Mouse (Mus musculus): ENCODE measurements around the gene Fyn. TPM values are rescaled to one million over a fixed set of nuclear protein-coding genes. Genes with fewer than 3 reads are reported as not detected.

Gene Fyn
- polyA plus RNA-seq, 1 experiment from 2014 or later, result 21.4 TPM

GRCm38 (mm10) chr10:39486501-39487450 lies 118.1 kb downstream of the Fyn start:
- Histone ChIP-seq H3K36me3 (no peaks in the 10 kb centered on the region), H3K27me3 (no peaks in the 10 kb centered on the region), H3K9me3 (no peaks in the 10 kb centered on the region), H3K4me1 (peaks cover 55% of the 10 kb centered on the region), H3K27ac (no peak overlapping the region; the same call in 1 of the 2 replicates), H3K4me3 (no peak overlapping the region), H3K4me2 (no peak overlapping the region), H3K9ac (no peak overlapping the region)
- ATAC-seq (ENCODE audit: borderline replicate concordance, extremely low read depth, low FRiP score, low TSS enrichment), result no peak
- WGBS, result 37% methylated on average over 11 of the region's 11 CpGs

- H3K9ac ChIP-seq, result no peak overlapping the region
- no peak overlapping the region for H3K4me2 ChIP-seq
- no peak for ATAC-seq (ENCODE audit: borderline replicate concordance, extremely low read depth, low FRiP score, low TSS enrichment)
- no peak overlapping the region for H3K4me3 ChIP-seq
- H3K36me3 ChIP-seq, result no peaks in the 10 kb centered on the region
- no peak overlapping the region for H3K27ac ChIP-seq
- H3K4me1 ChIP-seq, result peaks cover 55% of the 10 kb centered on the region
- 66% methylated on average over 14 of the region's 14 CpGs for WGBS
- H3K27me3 ChIP-seq, result no peaks in the 10 kb centered on the region
- H3K9me3 ChIP-seq, result no peaks in the 10 kb centered on the region
Observed at GRCm38 (mm10) chr10:39487740-39488415, 119.2 kb downstream of the Fyn start.

- H3K4me1 ChIP-seq, result peaks cover 55% of the 10 kb centered on the region
- H3K9me3 ChIP-seq, result no peaks in the 10 kb centered on the region
- WGBS, result 61% methylated on average over 3 of the region's 3 CpGs
- no peak overlapping the region for H3K4me2 ChIP-seq
- H3K36me3 ChIP-seq, result no peaks in the 10 kb centered on the region
- H3K27me3 ChIP-seq, result no peaks in the 10 kb centered on the region
- no peak for ATAC-seq (ENCODE audit: borderline replicate concordance, extremely low read depth, low FRiP score, low TSS enrichment)
- no peak overlapping the region for H3K9ac ChIP-seq
- no peak overlapping the region for H3K4me3 ChIP-seq
- no peak overlapping the region for H3K27ac ChIP-seq
Observed at GRCm38 (mm10) chr10:39488542-39488941, 119.9 kb downstream of the Fyn start.

- H3K9ac ChIP-seq, result no peak overlapping the region
Observed at GRCm38 (mm10) chr10:39488956-39489355, 120.3 kb downstream of the Fyn start.

GRCm38 (mm10) chr10:39490349-39491121 lies 121.9 kb downstream of the Fyn start:
- Histone ChIP-seq H3K9me3 (no peaks in the 10 kb centered on the region), H3K27ac (no peak overlapping the region), H3K4me1 (peaks cover 39% of the 10 kb centered on the region), H3K36me3 (no peaks in the 10 kb centered on the region), H3K4me3 (no peak overlapping the region), H3K4me2 (no peak overlapping the region), H3K9ac (no peak overlapping the region), H3K27me3 (no peaks in the 10 kb centered on the region)
- 44% methylated on average over 9 of the region's 9 CpGs for WGBS
- no peak for ATAC-seq (ENCODE audit: borderline replicate concordance, extremely low read depth, low FRiP score, low TSS enrichment)

More at GRCm38 (mm10) chr10:39488956-39489355, 120.3 kb downstream of the Fyn start:
- H3K4me2 ChIP-seq, result no peak overlapping the region
- no peaks in the 10 kb centered on the region for H3K36me3 ChIP-seq
- H3K9me3 ChIP-seq, result no peaks in the 10 kb centered on the region
- WGBS, result 61% methylated on average over 3 of the region's 3 CpGs
- peaks cover 55% of the 10 kb centered on the region for H3K4me1 ChIP-seq
- no peak overlapping the region for H3K4me3 ChIP-seq
- no peak overlapping the region for H3K27ac ChIP-seq
- ATAC-seq (ENCODE audit: borderline replicate concordance, extremely low read depth, low FRiP score, low TSS enrichment), result no peak
- H3K27me3 ChIP-seq, result no peaks in the 10 kb centered on the region

GRCm38 (mm10) chr10:39492146-39492545 lies 123.5 kb downstream of the Fyn start:
- 73% methylated on average over 6 of the region's 6 CpGs for WGBS
- H3K9me3 ChIP-seq, result no peaks in the 10 kb centered on the region
- no peak for ATAC-seq (ENCODE audit: borderline replicate concordance, extremely low read depth, low FRiP score, low TSS enrichment)
- no peak overlapping the region for H3K4me2 ChIP-seq
- H3K9ac ChIP-seq, result no peak overlapping the region
- no peaks in the 10 kb centered on the region for H3K36me3 ChIP-seq
- H3K27ac ChIP-seq, result no peak overlapping the region
- H3K4me1 ChIP-seq, result peaks cover 24% of the 10 kb centered on the region
- no peak overlapping the region for H3K4me3 ChIP-seq
- no peaks in the 10 kb centered on the region for H3K27me3 ChIP-seq

GRCm38 (mm10) chr10:39493007-39493406 lies 124.4 kb downstream of the Fyn start:
- Histone ChIP-seq H3K4me2 (no peak overlapping the region), H3K4me1 (peaks cover 17% of the 10 kb centered on the region), H3K9ac (no peak overlapping the region), H3K4me3 (no peak overlapping the region), H3K36me3 (no peaks in the 10 kb centered on the region), H3K9me3 (no peaks in the 10 kb centered on the region), H3K27me3 (no peaks in the 10 kb centered on the region), H3K27ac (no peak overlapping the region)
- no peak for ATAC-seq (ENCODE audit: borderline replicate concordance, extremely low read depth, low FRiP score, low TSS enrichment)
- WGBS, result 95% methylated on average over 3 of the region's 3 CpGs

- 31% methylated on average over 7 of the region's 7 CpGs for WGBS
- no peak overlapping the region for H3K27ac ChIP-seq
Observed at GRCm38 (mm10) chr10:39498641-39499040, 130.0 kb downstream of the Fyn start.

GRCm38 (mm10) chr10:39501571-39501970 lies 132.9 kb downstream of the Fyn start:
- peak overlapping the region; percentile 17; the same call in 1 of the 2 replicates for H3K4me2 ChIP-seq
- H3K27me3 ChIP-seq, result no peaks in the 10 kb centered on the region
- H3K27ac ChIP-seq, result peak overlapping the region; percentile 61
- H3K9ac ChIP-seq, result no peak overlapping the region; the same call in 1 of the 2 replicates
- H3K4me1 ChIP-seq, result peaks cover 51% of the 10 kb centered on the region
- no peak overlapping the region for H3K4me3 ChIP-seq
- no peak for ATAC-seq (ENCODE audit: borderline replicate concordance, extremely low read depth, low FRiP score, low TSS enrichment)
- H3K36me3 ChIP-seq, result no peaks in the 10 kb centered on the region
- 34% methylated on average over 10 of the region's 10 CpGs for WGBS
- no peaks in the 10 kb centered on the region for H3K9me3 ChIP-seq

More at GRCm38 (mm10) chr10:39498641-39499040, 130.0 kb downstream of the Fyn start:
- no peaks in the 10 kb centered on the region for H3K27me3 ChIP-seq
- no peak for ATAC-seq (ENCODE audit: borderline replicate concordance, extremely low read depth, low FRiP score, low TSS enrichment)
- no peak overlapping the region for H3K4me3 ChIP-seq
- no peaks in the 10 kb centered on the region for H3K36me3 ChIP-seq
- H3K4me2 ChIP-seq, result no peak overlapping the region
- H3K4me1 ChIP-seq, result peaks cover 32% of the 10 kb centered on the region
- no peak overlapping the region for H3K9ac ChIP-seq
- no peaks in the 10 kb centered on the region for H3K9me3 ChIP-seq

- H3K4me1 ChIP-seq, result peaks cover 57% of the 10 kb centered on the region
- peak overlapping the region; percentile 61 for H3K27ac ChIP-seq
- H3K4me3 ChIP-seq, result no peak overlapping the region
- no peak overlapping the region for H3K9ac ChIP-seq
- WGBS, result 38% methylated on average over 13 of the region's 13 CpGs
- H3K4me2 ChIP-seq, result 0 out of 2 replicates have a peak overlapping the region, but pooled peaks have one; percentile 17
- H3K27me3 ChIP-seq, result no peaks in the 10 kb centered on the region
- H3K36me3 ChIP-seq, result no peaks in the 10 kb centered on the region
- no peaks in the 10 kb centered on the region for H3K9me3 ChIP-seq
- ATAC-seq (ENCODE audit: borderline replicate concordance, extremely low read depth, low FRiP score, low TSS enrichment), result peak; percentile 39; the same call in 1 of the 2 replicates
Observed at GRCm38 (mm10) chr10:39501977-39502706, 133.5 kb downstream of the Fyn start.

- Histone ChIP-seq H3K4me3 (no peak overlapping the region), H3K27me3 (no peaks in the 10 kb centered on the region), H3K36me3 (no peaks in the 10 kb centered on the region), H3K9me3 (no peaks in the 10 kb centered on the region), H3K4me2 (no peak overlapping the region), H3K4me1 (peaks cover 61% of the 10 kb centered on the region), H3K9ac (no peak overlapping the region), H3K27ac (no peak overlapping the region)
- 91% methylated on average over 5 of the region's 5 CpGs for WGBS
- no peak for ATAC-seq (ENCODE audit: borderline replicate concordance, extremely low read depth, low FRiP score, low TSS enrichment)
Observed at GRCm38 (mm10) chr10:39503331-39503730, 134.7 kb downstream of the Fyn start.
